Comparison of ENCODE assay signal across 8 mouse cellular contexts in genomic region chr16:92301989-92302388, GRCm38 (mm10). TPM values are rescaled to one million over a fixed set of nuclear protein-coding genes. Genes with fewer than 3 reads are reported as not detected.
A peak's percentile ranks its signal among the peaks of the same experiment; 100 is the strongest.
DNase-seq lines count a peak whose midpoint lies in the region; ATAC-seq lines count a peak whose summit lies in the region.

No protein-coding gene starts in this region.

- H3K4me1 ChIP-seq in neural tube, embryonic 11.5 days (ENCODE audit: control insufficient read depth, insufficient read depth, low read length) = peaks cover 11% of the 10 kb centered on the region
- H3K4me1 ChIP-seq in embryonic facial prominence, embryonic 14.5 days (ENCODE audit: control insufficient read depth, insufficient read depth, low read length) = peaks cover 14% of the 10 kb centered on the region

- no peaks in the 10 kb centered on the region for H3K27me3 ChIP-seq in neural tube, embryonic 11.5 days (ENCODE audit: control insufficient read depth, insufficient read depth, low read length)
- H3K27me3 ChIP-seq in embryonic facial prominence, embryonic 14.5 days (replicated peaks; ENCODE audit: control insufficient read depth, insufficient read depth, low read length) = no peaks in the 10 kb centered on the region

- WGBS in neural tube, embryonic 11.5 days = 35% methylated on average over 5 of the region's 5 CpGs
- WGBS in embryonic facial prominence, embryonic 14.5 days = 16% methylated on average over 5 of the region's 5 CpGs

- H3K27ac ChIP-seq in neural tube, embryonic 11.5 days (ENCODE audit: low read depth, low read length) = no peak overlapping the region
- peak overlapping the region; percentile 35 for H3K27ac ChIP-seq in embryonic facial prominence, embryonic 14.5 days (replicated peaks; ENCODE audit: low read depth, low read length)

- H3K36me3 ChIP-seq in neural tube, embryonic 11.5 days (ENCODE audit: control insufficient read depth, insufficient read depth, low read length) = no peaks in the 10 kb centered on the region; the same call in none of the 2 replicates
- peaks cover 20% of the 10 kb centered on the region for H3K36me3 ChIP-seq in embryonic facial prominence, embryonic 14.5 days (ENCODE audit: control insufficient read depth, insufficient read depth, low read length)

- peak overlapping the region; percentile 65 for H3K4me3 ChIP-seq in neural tube, embryonic 11.5 days (ENCODE audit: low read depth, low read length)
- H3K4me3 ChIP-seq in embryonic facial prominence, embryonic 14.5 days (ENCODE audit: low read depth, low read length) = peak overlapping the region; percentile 74

- no peaks in the 10 kb centered on the region for H3K9me3 ChIP-seq in neural tube, embryonic 11.5 days (ENCODE audit: control insufficient read depth, low read length)
- H3K9me3 ChIP-seq in embryonic facial prominence, embryonic 14.5 days (ENCODE audit: control insufficient read depth, low read length) = no peaks in the 10 kb centered on the region

- no peak for ATAC-seq in neural tube, embryonic 11.5 days (ENCODE audit: insufficient read depth, low FRiP score, low TSS enrichment)
- peak; percentile 32; the same call in 1 of the 2 replicates for ATAC-seq in embryonic facial prominence, embryonic 14.5 days (ENCODE audit: low read depth)

- H3K4me2 ChIP-seq in neural tube, embryonic 11.5 days (ENCODE audit: low read depth) = peak overlapping the region; percentile 56
- peak overlapping the region; percentile 68 for H3K4me2 ChIP-seq in embryonic facial prominence, embryonic 14.5 days (ENCODE audit: low read depth, low read length)

- no peak for DNase-seq in neural tube, embryonic 11.5 days (ENCODE audit: low spot score)
- DNase-seq in neural tube, embryonic 10.5 days (ENCODE audit: extremely low spot score, low spot score) = no peak
- peak; percentile 76 for DNase-seq in embryonic facial prominence, embryonic 14.5 days (ENCODE audit: low spot score)
- DNase-seq in heart, postnatal 4 days = peak; percentile 53
- peak; percentile 43 for DNase-seq in lung, postnatal 10 days
- DNase-seq in natural killer cell, adult 2 months (ENCODE audit: low spot score in 2 of 2) = no peak
- no peak for DNase-seq in embryo, embryonic 10 days (ENCODE audit: low spot score)
- no peak for DNase-seq in layer of hippocampus, postnatal 36 days

- peak overlapping the region; percentile 83 for H3K9ac ChIP-seq in neural tube, embryonic 11.5 days (ENCODE audit: low read length)
- H3K9ac ChIP-seq in embryonic facial prominence, embryonic 14.5 days (ENCODE audit: low read depth, low read length) = peak overlapping the region; percentile 81

RNA-seq across cellular contexts. Expression of gene Smim11, which starts 0.9 kb away (rescaled TPM):
- polyA plus RNA-seq in neural tube, embryonic 11.5 days (2014; fragmentation: Nextera tagmentation; extraction: Ambion mirVana) = 107 and 110 TPM in 2 replicates
- 131 and 155 TPM in 2 replicates for polyA plus RNA-seq in embryonic facial prominence, embryonic 14.5 days (2014; fragmentation: Nextera tagmentation; extraction: Ambion mirVana)
- total RNA-seq in heart, postnatal 4 days (2021) = 10 to 100 TPM; 43.6 to 44.9 TPM
- 10 to 100 TPM; 20.2 to 21.4 TPM for total RNA-seq in layer of hippocampus, postnatal 36 days (2021)

RNA-seq across cellular contexts. Expression of gene Kcne2, which starts 9.8 kb away (rescaled TPM):
- polyA plus RNA-seq in neural tube, embryonic 11.5 days (2014; fragmentation: Nextera tagmentation; extraction: Ambion mirVana) = 0.13 and 0.24 TPM in 2 replicates
- polyA plus RNA-seq in embryonic facial prominence, embryonic 14.5 days (2014; fragmentation: Nextera tagmentation; extraction: Ambion mirVana) = 0.12 and 2.3 TPM in 2 replicates
- total RNA-seq in heart, postnatal 4 days (2021) = under 1 TPM; 0.25 to 0.43 TPM
- 1 to 10 TPM in 1 of 2 experiments, not detected in 1; 1.3 TPM for total RNA-seq in layer of hippocampus, postnatal 36 days (2021)

RNA-seq across cellular contexts. Expression of gene Fam243, which starts 19.3 kb away (rescaled TPM):
- not detected in 2 replicates for polyA plus RNA-seq in neural tube, embryonic 11.5 days (2014; fragmentation: Nextera tagmentation; extraction: Ambion mirVana)
- polyA plus RNA-seq in embryonic facial prominence, embryonic 14.5 days (2014; fragmentation: Nextera tagmentation; extraction: Ambion mirVana) = not detected in 2 replicates
- total RNA-seq in heart, postnatal 4 days (2021) = 1 to 10 TPM in 1 of 2 experiments, under 1 TPM in 1; 0.68 to 1.0 TPM
- not detected for total RNA-seq in layer of hippocampus, postnatal 36 days (2021)

RNA-seq across cellular contexts. Expression of gene Kcne1, which starts 57.3 kb away (rescaled TPM):
- 0.15 and 0.54 TPM in 2 replicates for polyA plus RNA-seq in neural tube, embryonic 11.5 days (2014; fragmentation: Nextera tagmentation; extraction: Ambion mirVana)
- 0.21 TPM in 1 of 2 replicates, not detected in the other for polyA plus RNA-seq in embryonic facial prominence, embryonic 14.5 days (2014; fragmentation: Nextera tagmentation; extraction: Ambion mirVana)
- 100 to 1,000 TPM; 317 to 359 TPM for total RNA-seq in heart, postnatal 4 days (2021)
- total RNA-seq in layer of hippocampus, postnatal 36 days (2021) = not detected

Comparison
In these comparisons a context has a peak if more than half of its experiments do, and no peak if none do; other contexts are left out.
1. DNase-seq: peak in embryonic facial prominence, embryonic 14.5 days (single experiment), heart, postnatal 4 days (single experiment) and lung, postnatal 10 days (single experiment); none in neural tube, embryonic 11.5 days (single experiment), neural tube, embryonic 10.5 days (single experiment), natural killer cell, adult 2 months (0 of 2), embryo, embryonic 10 days (single experiment) and layer of hippocampus, postnatal 36 days (0 of 2).